Mouse (Mus musculus) embryo, embryonic 10 days (tissue): ENCODE results near the gene Mdm1.

Experiments used
- DNase-seq: peaks from one replicate; pipeline ENCODE4 v3.0.0-alpha.2; 2015; ENCODE audit warnings: low spot score

Gene Mdm1

GRCm38 (mm10) chr10:118141018-118141883, at the start of gene Mdm1:
Gene Mdm1, plus strand, starts transcription at chr10:118141811.
- peak; percentile 99 for DNase-seq

- DNase-seq: no peak
These were observed 48.9 kb upstream of the Mdm1 start for GRCm38 (mm10) chr10:118092745-118093144.

GRCm38 (mm10) chr10:118093728-118094127, 47.9 kb upstream of the Mdm1 start:
- DNase-seq: no peak

- DNase-seq: no peak
These were observed 46.8 kb upstream of the Mdm1 start for GRCm38 (mm10) chr10:118094853-118095252.

- no peak for DNase-seq
These were observed 45.4 kb upstream of the Mdm1 start for GRCm38 (mm10) chr10:118096223-118096622.

- no peak for DNase-seq
These were observed 43.7 kb upstream of the Mdm1 start for GRCm38 (mm10) chr10:118097898-118098297.

GRCm38 (mm10) chr10:118100570-118100969, 41.0 kb upstream of the Mdm1 start:
- no peak for DNase-seq

- no peak for DNase-seq
These were observed 40.6 kb upstream of the Mdm1 start for GRCm38 (mm10) chr10:118101056-118101455.

- peak; percentile 92 for DNase-seq
These were observed 38.5 kb upstream of the Mdm1 start for GRCm38 (mm10) chr10:118103020-118103666.

- no peak for DNase-seq
These were observed 37.7 kb upstream of the Mdm1 start for GRCm38 (mm10) chr10:118103906-118104305.

GRCm38 (mm10) chr10:118107031-118107430, 34.6 kb upstream of the Mdm1 start:
- no peak for DNase-seq

GRCm38 (mm10) chr10:118110006-118110920, 31.3 kb upstream of the Mdm1 start:
- DNase-seq: peak; percentile 84

GRCm38 (mm10) chr10:118110921-118111301, 30.7 kb upstream of the Mdm1 start:
- no peak for DNase-seq

GRCm38 (mm10) chr10:118111621-118112020, 30.0 kb upstream of the Mdm1 start:
- no peak for DNase-seq

- no peak for DNase-seq
These were observed 29.2 kb upstream of the Mdm1 start for GRCm38 (mm10) chr10:118112294-118112893.

- DNase-seq: no peak
These were observed 28.3 kb upstream of the Mdm1 start for GRCm38 (mm10) chr10:118113256-118113682.

- no peak for DNase-seq
These were observed 27.3 kb upstream of the Mdm1 start for GRCm38 (mm10) chr10:118114271-118114670.

- DNase-seq: no peak
These were observed 25.2 kb upstream of the Mdm1 start for GRCm38 (mm10) chr10:118116456-118116855.

GRCm38 (mm10) chr10:118121047-118121936, 20.3 kb upstream of the Mdm1 start:
- DNase-seq: no peak

- DNase-seq: peak; percentile 26
These were observed 19.7 kb upstream of the Mdm1 start for GRCm38 (mm10) chr10:118121937-118122285.
